Mouse (Mus musculus) cerebellum, adult 2 months (tissue): ENCODE measurements around the gene Slc9a3r2. TPM values are rescaled to one million over a fixed set of nuclear protein-coding genes. Genes with fewer than 3 reads are reported as not detected.

Source experiments
- DNase-seq, 2 experiments: peaks; one replicate each; pipeline ENCODE4 v3.0.0; 2021
- H3K27ac ChIP-seq: fragments of 200-500 bp; 2 replicates; pipeline ENCODE4 v1.5.1; 2012; ENCODE audit warnings: low read length, control low read depth, inconsistent platforms; ENCODE audit not compliant: insufficient read depth
- H3K27me3 ChIP-seq: fragments of 200-500 bp; 2 replicates; pipeline ENCODE4 v1.6.1; 2012; ENCODE audit warnings: inconsistent platforms, mild to moderate bottlenecking, low read length, moderate library complexity; ENCODE audit not compliant: control insufficient read depth, insufficient read depth
- H3K4me1 ChIP-seq: fragments of 200-500 bp; 2 replicates; pipeline ENCODE4 v1.6.1; 2011; ENCODE audit warnings: low read length; ENCODE audit not compliant: control insufficient read depth, insufficient read depth
- H3K4me3 ChIP-seq: fragments of 200-500 bp; replicated peaks from 2 replicates; pipeline ENCODE3; 2011; ENCODE audit warnings: mild to moderate bottlenecking, low read depth, low read length, control low read depth; ENCODE audit not compliant: insufficient read depth
- CTCF ChIP-seq: fragments of 200-500 bp; IDR thresholded peaks from 2 replicates; pipeline ENCODE4 v1.5.1; 2011; ENCODE audit warnings: low read depth, mild to moderate bottlenecking, control low read depth, low read length, moderate library complexity, borderline replicate concordance; ENCODE audit not compliant: insufficient read depth
- POLR2A ChIP-seq: fragments of 200-500 bp; IDR thresholded peaks from 2 replicates; pipeline ENCODE4 v1.6.1; 2011; ENCODE audit warnings: low read length, control low read depth, borderline replicate concordance; ENCODE audit not compliant: insufficient read depth
- WGBS: fragments of 180-500 bp; shearing (Covaris S2); methylation state at CpG from one replicate; pipeline ENCODE4 v1.1.7; 2018; 5-methylcytosine and 5-hydroxymethylcytosine counted together
- polyA plus RNA-seq: library from polyadenylated mRNA; depleted of rRNA; stranded (reverse); fragments of >200 nt; gene quantifications from 2 replicates; pipeline ENCODE4 v1.2.3, GENCODE M21; 2012

Gene Slc9a3r2
- polyA plus RNA-seq, 1 experiment: 140 TPM

DNA sequence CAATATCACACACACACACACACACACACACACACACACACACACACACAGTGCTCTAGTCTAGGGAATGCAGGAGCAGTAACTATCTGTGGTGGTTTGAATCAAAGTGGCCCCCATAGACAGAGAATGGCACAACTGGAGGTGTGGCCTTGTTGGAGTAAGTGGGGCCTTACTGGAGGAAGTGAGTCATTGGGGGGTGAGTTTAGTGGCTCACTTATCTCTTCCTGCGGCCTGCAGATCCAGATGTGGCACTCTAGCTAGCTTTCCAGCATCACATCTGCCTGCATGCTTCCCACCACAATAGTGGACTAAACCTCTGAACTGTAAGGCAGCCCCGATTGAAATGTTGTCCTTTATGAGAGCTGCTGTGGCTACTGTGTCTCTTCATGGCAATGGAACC lies 39.4 kb downstream of the Slc9a3r2 start:
- 81% methylated on average over 2 of the region's 2 CpGs for WGBS
- Histone ChIP-seq H3K4me1 (0 out of 2 replicates have a peak, but pooled peaks cover 4% of the 10 kb centered on the region), H3K27me3 (no peaks in the 10 kb centered on the region), H3K4me3 (no peak overlapping the region), H3K27ac (no peak overlapping the region)
- TF ChIP-seq CTCF: no peak
- TF ChIP-seq POLR2A: no peak
- DNase-seq: no peak

GRCm38 (mm10) chr17:24608874-24609273 lies 41.3 kb downstream of the Slc9a3r2 start:
- Histone ChIP-seq H3K4me1 (0 out of 2 replicates have a peak, but pooled peaks cover 4% of the 10 kb centered on the region), H3K27ac (no peak overlapping the region), H3K4me3 (no peak overlapping the region), H3K27me3 (no peaks in the 10 kb centered on the region)
- peak in 1 of 2 experiments; percentile 34 for DNase-seq
- 74% methylated on average over 8 of the region's 8 CpGs for WGBS
- TF ChIP-seq POLR2A (no peak), CTCF (no peak)

DNA sequence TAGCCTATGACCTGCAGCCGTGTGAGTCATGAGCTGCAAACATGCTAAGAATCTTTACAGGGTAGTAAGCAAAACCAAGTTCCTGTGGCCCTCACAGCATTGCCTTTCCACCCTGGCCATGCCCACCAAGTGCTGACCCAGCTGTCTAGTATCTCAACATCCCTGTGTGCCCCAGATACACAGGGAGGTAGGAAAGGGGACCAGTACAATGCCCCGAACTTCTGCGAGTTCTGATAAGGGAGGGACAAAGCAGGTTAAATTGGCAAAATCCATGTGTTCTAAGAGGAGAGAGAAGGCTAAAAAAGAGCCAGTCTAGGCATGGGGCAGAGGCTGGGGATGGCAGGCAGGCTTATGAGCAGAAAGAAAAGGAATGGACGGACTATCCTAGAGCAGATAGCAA lies 41.8 kb downstream of the Slc9a3r2 start:
- TF ChIP-seq POLR2A: no peak
- TF ChIP-seq CTCF: no peak
- no peak for DNase-seq
- Histone ChIP-seq H3K27me3 (no peaks in the 10 kb centered on the region), H3K4me3 (no peak overlapping the region), H3K27ac (no peak overlapping the region), H3K4me1 (0 out of 2 replicates have a peak, but pooled peaks cover 4% of the 10 kb centered on the region)
- 90% methylated on average over 4 of the region's 4 CpGs for WGBS

DNA sequence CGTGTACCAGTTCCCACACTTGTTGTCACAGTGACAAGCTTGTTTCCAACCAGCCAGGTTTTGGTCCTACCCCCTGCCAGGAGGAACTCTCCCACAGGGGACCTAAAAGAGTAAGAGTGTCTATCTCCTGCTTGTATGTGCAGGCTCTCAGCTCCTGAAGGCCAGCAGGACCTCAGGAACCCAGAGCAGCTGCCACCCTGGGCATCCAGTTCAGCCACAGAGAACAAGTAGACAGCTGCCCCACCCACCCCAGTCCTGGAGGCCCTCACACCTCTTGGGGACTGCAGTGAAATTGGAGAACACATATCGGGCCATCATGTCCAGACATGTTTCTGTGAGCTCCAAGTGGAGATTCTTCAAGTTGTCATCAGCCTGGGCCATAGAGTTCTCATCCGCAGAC lies 45.6 kb downstream of the Slc9a3r2 start:
- H3K4me3 ChIP-seq: no peak overlapping the region
- TF ChIP-seq CTCF (no peak), POLR2A (no peak)
- 75% methylated on average over 3 of the region's 3 CpGs for WGBS

GRCm38 (mm10) chr17:24603961-24604360 lies 46.2 kb downstream of the Slc9a3r2 start:
- DNase-seq: no peak
- Histone ChIP-seq H3K27ac (no peak overlapping the region), H3K4me3 (no peak overlapping the region), H3K27me3 (no peaks in the 10 kb centered on the region), H3K4me1 (peaks cover 29% of the 10 kb centered on the region)
- WGBS: 87% methylated on average over 8 of the region's 8 CpGs
- TF ChIP-seq CTCF (no peak), POLR2A (no peak)

More for the DNA sequence above, 45.6 kb downstream of the Slc9a3r2 start:
- Histone ChIP-seq H3K27me3 (no peaks in the 10 kb centered on the region), H3K27ac (no peak overlapping the region), H3K4me1 (peaks cover 25% of the 10 kb centered on the region)
- no peak for DNase-seq

GRCm38 (mm10) chr17:24600502-24600901 lies 49.6 kb downstream of the Slc9a3r2 start:
- DNase-seq: peak; percentile 42 to 49
- Histone ChIP-seq H3K27ac (0 out of 2 replicates have a peak overlapping the region, but pooled peaks have one; percentile 15), H3K27me3 (no peaks in the 10 kb centered on the region), H3K4me1 (peaks cover 56% of the 10 kb centered on the region), H3K4me3 (no peak overlapping the region)
- no peak for TF ChIP-seq POLR2A
- TF ChIP-seq CTCF: no peak
- WGBS: 54% methylated on average over 4 of the region's 4 CpGs

- 73% methylated on average over 3 of the region's 3 CpGs for WGBS
- no peak overlapping the region for H3K4me3 ChIP-seq
- DNase-seq: peak in 1 of 2 experiments; percentile 32
- peaks cover 76% of the 10 kb centered on the region for H3K4me1 ChIP-seq
- 0 out of 2 replicates have a peak overlapping the region, but pooled peaks have one; percentile 12 for H3K27ac ChIP-seq
- TF ChIP-seq POLR2A: no peak
- no peak for TF ChIP-seq CTCF
- H3K27me3 ChIP-seq: no peaks in the 10 kb centered on the region
Measured at GRCm38 (mm10) chr17:24597989-24598388, 52.1 kb downstream of the Slc9a3r2 start.

- no peaks in the 10 kb centered on the region for H3K27me3 ChIP-seq
- WGBS: 24% methylated on average over 19 of the region's 19 CpGs
- H3K27ac ChIP-seq: peak overlapping the region; percentile 71
- H3K4me3 ChIP-seq: no peak overlapping the region
- peaks cover 72% of the 10 kb centered on the region for H3K4me1 ChIP-seq
- DNase-seq: peak; percentile 88 to 94
- TF ChIP-seq CTCF (peak; percentile 39; the same call in 1 of the 2 replicates), POLR2A (no peak)
Measured at GRCm38 (mm10) chr17:24596471-24597183, 53.5 kb downstream of the Slc9a3r2 start.
